ENCODE assay signal across 32 mouse cellular contexts in the genomic region with DNA sequence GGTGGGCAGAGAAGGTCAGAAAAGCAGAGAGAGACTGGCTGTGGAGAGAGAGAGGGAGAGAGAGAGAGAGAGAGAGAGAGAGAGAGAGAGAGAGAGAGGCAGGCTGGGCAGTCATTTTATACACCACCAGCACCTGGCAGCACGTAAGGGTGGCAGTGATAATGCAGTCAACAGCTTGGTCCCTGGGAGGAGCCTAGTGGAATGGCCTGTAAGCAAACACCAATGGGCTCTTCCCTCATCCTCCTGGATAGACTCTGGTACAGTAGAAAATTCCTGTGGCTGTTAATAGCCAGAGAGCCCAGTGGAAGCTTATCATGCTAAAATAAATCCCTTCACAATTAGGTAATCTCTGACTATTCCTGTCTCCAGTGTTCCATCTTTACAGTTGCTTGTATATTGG. TPM values are rescaled to one million over a fixed set of nuclear protein-coding genes. Genes with fewer than 3 reads are reported as not detected.
"Had no signal": no experiment of that assay in that cellular context is flagged by ENCODE, and none has a peak within 500 bp of the region (broad histone marks: within the 10 kb centered on the region; RNA-seq: fewer than 3 reads in every experiment).

No protein-coding gene starts in this region.

- H3K36me3 ChIP-seq: embryonic facial prominence, embryonic 10.5 days; embryonic facial prominence, embryonic 12.5 days; embryonic facial prominence, embryonic 13.5 days; embryonic facial prominence, embryonic 15.5 days; forebrain, embryonic 10.5 days; forebrain, embryonic 12.5 days; forebrain, embryonic 15.5 days had no signal

- H3K9ac ChIP-seq: embryonic facial prominence, embryonic 12.5 days; embryonic facial prominence, embryonic 13.5 days; embryonic facial prominence, embryonic 15.5 days; forebrain, embryonic 12.5 days; forebrain, embryonic 13.5 days; forebrain, embryonic 15.5 days; forebrain, postnatal 0 days had no signal

- H3K4me1 ChIP-seq: embryonic facial prominence, embryonic 12.5 days; embryonic facial prominence, embryonic 15.5 days; forebrain, embryonic 10.5 days; forebrain, embryonic 12.5 days; forebrain, embryonic 13.5 days; forebrain, embryonic 15.5 days had no signal

- DNase-seq: cerebellum, adult 18-20 months; cerebellum, adult 2 months; cerebellum, adult 8-10 months; cerebellum, adult 9-10 months; cerebellum, adult 9-11 months; cerebellum, postnatal 10 days; cerebellum, postnatal 14 days; cerebellum, postnatal 25 days; cerebellum, postnatal 36 days; embryo, embryonic 11 days; forebrain, postnatal 0 days; gastrocnemius, adult 2 months; gastrocnemius, postnatal 10 days; gastrocnemius, postnatal 14 days; gastrocnemius, postnatal 25 days; gastrocnemius, postnatal 36 days; heart, adult 11 months had no signal

- H3K27me3 ChIP-seq: embryonic facial prominence, embryonic 12.5 days; embryonic facial prominence, embryonic 13.5 days; embryonic facial prominence, embryonic 15.5 days; forebrain, embryonic 12.5 days; forebrain, embryonic 13.5 days; forebrain, embryonic 15.5 days had no signal

- H3K27ac ChIP-seq: embryonic facial prominence, embryonic 10.5 days; embryonic facial prominence, embryonic 12.5 days; embryonic facial prominence, embryonic 13.5 days; embryonic facial prominence, embryonic 15.5 days; forebrain, embryonic 10.5 days; forebrain, embryonic 12.5 days; forebrain, embryonic 13.5 days; forebrain, embryonic 15.5 days; gastrocnemius, adult 2 months had no signal

- H3K4me2 ChIP-seq: embryonic facial prominence, embryonic 12.5 days; embryonic facial prominence, embryonic 13.5 days; embryonic facial prominence, embryonic 15.5 days; forebrain, embryonic 12.5 days; forebrain, embryonic 13.5 days; forebrain, embryonic 15.5 days had no signal

- H3K4me3 ChIP-seq: embryonic facial prominence, embryonic 10.5 days; embryonic facial prominence, embryonic 12.5 days; embryonic facial prominence, embryonic 13.5 days; embryonic facial prominence, embryonic 15.5 days; erythroblast, embryonic 14.5 days; forebrain, embryonic 10.5 days; forebrain, embryonic 12.5 days; forebrain, embryonic 13.5 days; forebrain, embryonic 15.5 days; gastrocnemius, adult 2 months had no signal

- H3K9me3 ChIP-seq: embryonic facial prominence, embryonic 10.5 days; embryonic facial prominence, embryonic 12.5 days; embryonic facial prominence, embryonic 13.5 days; embryonic facial prominence, embryonic 15.5 days; forebrain, embryonic 10.5 days; forebrain, embryonic 12.5 days; forebrain, embryonic 13.5 days; forebrain, embryonic 15.5 days had no signal

- ATAC-seq: forebrain, embryonic 13.5 days; forebrain, embryonic 14.5 days; forebrain, embryonic 15.5 days; forebrain, embryonic 16.5 days; forebrain, postnatal 0 days had no signal

RNA-seq across cellular contexts. Expression of a gene that starts 24.5 kb away (rescaled TPM):
- total RNA-seq: common myeloid progenitor, adult 5-6 weeks; granulocyte monocyte progenitor cell, adult 5-6 weeks had no signal
- polyA plus RNA-seq: cerebellum, adult 2 months; embryonic facial prominence, embryonic 11.5 days; embryonic facial prominence, embryonic 13.5 days; forebrain, embryonic 11.5 days; forebrain, embryonic 13.5 days; forebrain, embryonic 15.5 days; forebrain, embryonic 16.5 days; forebrain, postnatal 0 days had no signal
